Mouse (Mus musculus): ENCODE measurements at regions not wholly inside any gene's neighbourhood (a gene's known extent, or its start where the extent isn't known, plus 50 kb on each side); places are given as distances from the start of the nearest gene placed in this dataset.

DNA sequence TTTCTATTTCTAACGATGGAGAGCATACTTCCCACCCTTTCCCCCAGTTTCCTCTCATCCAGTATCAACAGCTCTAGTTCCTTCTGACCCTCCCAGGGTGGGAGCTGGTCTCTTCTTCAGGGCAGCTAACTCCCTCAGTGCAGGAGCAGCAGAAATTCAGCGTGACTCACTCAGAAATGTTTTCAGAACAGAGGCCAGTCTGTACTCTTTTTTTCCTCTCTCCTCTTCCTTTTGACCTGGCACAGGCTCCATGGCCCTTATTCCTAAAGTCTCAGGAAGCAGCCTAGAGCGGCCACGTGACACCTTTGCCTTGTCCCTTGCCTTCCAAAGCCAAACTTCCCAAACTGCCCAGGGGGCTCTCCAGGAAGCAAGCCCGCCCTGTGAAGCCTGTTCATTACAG lies 55.4 kb downstream of the Pja1 start:
- DNase-seq (ENCODE audit: low spot score): peak; percentile 52

DNA sequence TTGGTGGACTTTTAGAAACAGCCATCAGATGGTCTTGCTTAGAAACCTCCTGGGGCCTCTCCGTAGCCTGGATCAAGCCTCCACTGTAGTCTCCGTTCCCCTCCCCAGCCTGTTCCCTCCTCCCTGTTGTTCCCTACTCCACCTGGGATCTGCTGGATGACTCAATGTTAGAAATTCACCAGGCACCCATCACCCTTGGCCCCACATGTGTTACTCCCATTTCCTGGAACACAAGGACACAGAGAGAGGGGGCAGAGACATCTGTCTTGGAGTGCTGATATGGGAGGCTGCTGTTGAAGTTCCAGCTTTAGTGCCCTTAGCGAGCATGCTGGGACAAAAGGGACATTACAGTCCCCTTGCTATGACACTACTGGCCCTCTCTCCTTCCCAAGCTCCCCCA lies 60.1 kb downstream of the Pja1 start:
- DNase-seq (ENCODE audit: low spot score): no peak

DNA sequence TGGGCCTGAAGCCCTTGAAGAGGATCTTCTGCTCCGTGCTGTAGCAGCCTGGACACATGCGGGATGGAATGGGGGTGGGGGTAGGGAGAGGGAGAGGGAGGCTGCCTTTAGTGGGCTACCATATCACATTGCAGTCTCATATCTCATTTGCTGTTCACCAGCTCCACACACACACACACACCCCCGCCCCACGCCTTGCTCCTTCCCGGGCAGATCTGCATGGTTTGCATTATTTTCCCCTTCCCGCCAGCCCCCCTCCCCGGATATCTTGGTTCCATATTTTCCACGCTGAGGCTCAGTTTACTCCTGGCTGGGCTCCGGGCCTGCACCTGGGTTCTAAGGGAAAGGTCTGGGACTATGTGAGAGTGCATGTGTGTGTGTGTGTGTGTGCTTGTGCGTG lies 61.2 kb downstream of the Pja1 start:
- no peak for DNase-seq (ENCODE audit: low spot score)

DNA sequence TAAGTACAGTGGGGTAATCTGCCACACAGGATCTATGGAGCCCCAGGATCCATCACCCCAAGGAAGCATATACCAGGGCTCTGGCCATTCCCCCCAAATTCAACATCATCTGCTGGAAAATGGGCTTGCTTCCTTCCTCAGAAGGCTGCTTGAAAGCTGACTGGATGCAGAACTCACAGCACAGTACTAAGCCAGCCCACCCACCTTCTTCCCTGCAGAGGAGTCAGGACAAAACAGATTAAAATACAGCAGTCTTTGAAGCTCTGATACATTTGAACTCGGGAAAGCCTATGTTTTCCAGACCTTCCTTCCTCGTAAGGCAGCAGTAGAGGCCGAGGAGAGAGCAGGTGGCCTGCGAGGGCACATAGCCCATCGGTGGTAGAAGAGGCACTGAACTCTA lies 61.7 kb downstream of the Pja1 start:
- DNase-seq (ENCODE audit: low spot score): no peak

DNA sequence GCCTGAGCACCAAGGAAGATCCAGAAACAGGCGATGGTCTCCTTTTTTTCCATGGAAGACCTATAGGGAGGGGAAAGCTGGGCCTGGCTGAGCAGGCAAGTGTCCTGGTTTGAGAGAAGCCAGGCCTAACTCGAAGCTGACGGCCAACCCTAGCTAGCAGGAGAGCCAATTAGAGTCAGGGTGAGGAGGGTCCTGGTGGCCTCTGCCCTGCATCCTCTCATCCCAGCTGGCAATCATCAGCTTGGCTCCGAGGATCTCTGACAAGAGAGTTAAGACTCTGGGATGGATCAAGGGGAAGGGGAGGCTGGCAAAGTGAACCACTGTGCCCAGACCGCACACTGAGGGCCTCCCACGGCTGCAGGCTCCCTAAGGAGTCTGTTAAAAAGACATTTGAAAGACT lies 62.3 kb downstream of the Pja1 start:
- no peak for DNase-seq (ENCODE audit: low spot score)

DNA sequence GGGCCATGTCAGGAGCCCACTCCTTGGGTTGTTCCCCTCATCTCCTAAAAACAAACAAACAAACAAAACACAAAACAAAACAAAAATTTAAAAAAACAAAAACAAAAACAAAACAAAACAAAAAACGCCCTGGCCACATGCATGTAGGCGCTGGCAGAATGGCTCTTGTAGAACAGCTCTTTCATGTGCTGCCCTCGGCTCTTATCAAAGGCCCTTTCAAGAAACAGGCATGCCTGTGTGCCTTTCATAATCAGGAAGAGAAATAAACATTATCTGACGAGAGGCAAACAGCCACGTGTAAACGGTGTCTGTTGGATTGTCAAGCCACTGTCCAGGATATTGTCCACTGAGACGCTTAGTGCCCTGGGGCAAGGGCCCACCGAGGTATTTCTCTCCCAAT lies 65.2 kb downstream of the Pja1 start:
- no peak for DNase-seq (ENCODE audit: low spot score)

DNA sequence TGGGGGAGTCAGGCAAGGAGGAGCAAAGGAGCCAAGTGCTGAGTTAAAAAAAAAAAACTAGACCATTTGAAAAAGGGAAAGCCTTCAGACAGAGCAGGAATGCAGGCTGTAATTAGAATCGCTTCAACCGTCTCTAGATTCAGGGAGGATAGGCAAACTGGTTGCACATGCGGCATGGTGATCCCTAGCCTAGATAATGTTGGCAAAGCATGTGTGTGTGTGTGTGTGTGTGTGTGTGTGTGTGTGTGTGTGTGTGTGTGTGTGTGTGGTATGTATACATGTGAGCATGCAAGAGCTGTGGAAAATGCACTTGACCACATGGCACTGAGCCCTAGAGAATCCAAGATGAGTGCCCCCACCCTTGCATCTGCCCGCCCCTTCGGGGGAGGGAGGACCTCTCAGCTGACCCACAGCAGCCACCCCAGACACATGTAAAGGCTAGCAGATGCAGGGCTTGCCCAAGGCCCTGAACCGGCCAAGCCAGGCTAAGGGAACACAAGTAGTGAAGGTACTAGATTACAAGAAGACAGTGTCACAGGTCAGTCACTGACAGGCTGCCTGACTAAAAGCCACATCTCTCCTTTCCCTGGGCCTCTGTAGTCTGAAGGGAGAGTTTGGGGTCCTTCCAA lies 67.4 kb downstream of the Pja1 start:
- peak; percentile 6 for DNase-seq (ENCODE audit: low spot score)

DNA sequence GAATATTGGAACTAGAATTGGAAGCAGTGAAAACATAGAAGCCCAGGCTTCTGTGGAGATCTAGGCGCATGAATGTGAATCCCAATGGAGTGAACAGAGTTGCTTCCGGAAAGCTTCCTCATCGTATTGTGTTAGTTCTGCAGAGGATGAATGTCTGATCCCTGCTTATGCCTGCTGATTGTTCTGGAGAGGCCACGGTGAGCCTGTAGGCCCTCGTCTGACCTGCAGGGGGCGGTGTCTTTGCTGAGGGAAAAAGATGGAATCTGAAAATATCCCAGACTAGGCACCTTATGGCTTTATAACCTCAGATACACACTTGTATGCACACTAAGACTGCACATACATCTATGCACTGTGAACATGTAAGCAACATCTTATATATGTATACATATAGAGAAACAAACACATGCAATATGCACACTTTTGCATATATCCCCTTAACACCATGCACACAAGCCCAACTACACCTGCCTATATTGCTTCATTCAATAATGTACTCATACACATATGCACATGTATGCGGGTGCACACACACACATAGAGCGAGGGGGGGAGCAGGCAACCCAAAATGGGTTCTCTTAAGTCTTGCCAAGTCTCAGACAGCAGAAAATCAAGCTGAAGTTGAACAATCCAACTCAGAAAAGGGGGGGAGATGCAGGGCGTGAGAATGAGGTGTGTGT lies 68.1 kb downstream of the Pja1 start:
- DNase-seq (ENCODE audit: low spot score): peak; percentile 10

DNA sequence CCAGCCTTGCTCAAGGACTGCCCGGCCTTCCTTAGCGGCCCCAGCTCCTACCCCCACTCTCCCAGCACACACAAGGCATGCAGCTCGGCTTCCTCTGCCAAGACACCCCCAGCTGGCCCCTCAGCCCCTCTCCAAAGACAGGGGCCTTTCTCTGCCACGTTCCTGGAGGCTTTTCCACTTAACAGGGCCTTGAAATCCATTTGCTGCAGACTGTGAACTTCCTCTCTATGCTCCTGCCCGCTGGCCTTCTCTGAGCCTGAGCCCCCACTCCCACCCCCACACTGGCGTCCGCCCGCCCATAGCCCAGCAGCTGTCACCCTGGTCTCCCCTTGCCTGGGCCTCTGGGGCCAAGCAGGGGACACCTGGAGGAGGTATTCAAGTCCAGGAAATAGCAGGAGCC lies 73.7 kb downstream of the Pja1 start:
- no peak for DNase-seq (ENCODE audit: low spot score)

DNA sequence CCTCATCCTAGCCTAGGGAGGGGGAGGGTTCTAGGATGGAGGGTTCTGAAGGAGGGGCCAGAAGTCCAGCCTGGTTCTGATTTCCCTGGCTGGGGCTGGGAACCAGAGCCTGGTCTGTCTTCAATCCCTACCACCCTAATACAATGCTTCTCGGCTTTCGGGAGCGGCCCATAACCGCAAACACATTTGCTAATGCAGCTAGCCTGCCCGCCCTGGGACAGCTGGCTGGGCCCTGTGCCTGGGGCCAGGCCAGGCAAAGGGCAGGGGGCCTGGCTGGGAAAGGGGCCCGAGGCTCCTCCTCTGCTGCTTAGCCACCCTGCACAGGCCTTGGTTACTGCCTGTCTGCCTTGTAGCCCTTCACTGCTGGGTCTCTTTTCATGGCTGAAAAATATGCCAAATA lies 74.9 kb downstream of the Pja1 start:
- DNase-seq (ENCODE audit: low spot score): no peak

DNA sequence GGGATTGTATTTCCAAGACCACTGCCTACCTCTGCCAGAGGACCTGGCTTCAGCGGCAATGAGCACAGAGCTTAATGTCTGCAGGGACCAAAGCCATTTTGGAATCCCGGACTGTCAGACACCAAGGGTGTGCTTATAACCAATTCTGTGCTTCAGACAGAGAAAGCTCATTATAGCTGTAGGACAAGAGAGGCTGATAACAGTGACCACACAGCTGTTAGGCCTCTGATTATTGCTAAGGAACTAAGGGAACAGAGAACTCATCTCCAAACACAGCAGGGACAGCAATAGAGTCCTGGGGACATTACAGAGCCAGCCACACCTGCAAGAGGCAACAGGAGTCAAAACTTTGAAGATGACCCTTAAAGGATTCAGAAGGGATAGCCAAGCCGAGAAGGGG lies 76.0 kb downstream of the Pja1 start:
- no peak for DNase-seq (ENCODE audit: low spot score)

DNA sequence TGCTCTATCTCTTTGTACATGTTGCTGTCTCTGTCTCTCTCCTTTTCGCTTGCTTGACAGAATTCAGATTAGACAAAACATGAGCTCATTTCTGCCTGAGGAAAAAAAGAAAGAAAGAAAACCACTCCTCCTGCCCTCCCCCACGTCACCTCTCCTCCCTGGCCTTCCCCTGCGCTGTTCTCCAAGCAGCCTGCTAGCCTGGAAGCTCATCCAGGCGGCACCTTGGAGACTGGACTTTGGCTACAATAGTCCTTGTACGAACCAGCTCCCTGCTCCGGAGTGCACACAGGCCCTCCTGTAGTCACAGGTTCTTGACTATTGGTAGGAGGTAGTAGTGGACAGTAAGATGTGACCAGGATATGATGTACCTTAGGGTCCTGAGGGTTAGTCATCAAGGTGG lies 79.4 kb downstream of the Pja1 start:
- no peak for DNase-seq (ENCODE audit: low spot score)

DNA sequence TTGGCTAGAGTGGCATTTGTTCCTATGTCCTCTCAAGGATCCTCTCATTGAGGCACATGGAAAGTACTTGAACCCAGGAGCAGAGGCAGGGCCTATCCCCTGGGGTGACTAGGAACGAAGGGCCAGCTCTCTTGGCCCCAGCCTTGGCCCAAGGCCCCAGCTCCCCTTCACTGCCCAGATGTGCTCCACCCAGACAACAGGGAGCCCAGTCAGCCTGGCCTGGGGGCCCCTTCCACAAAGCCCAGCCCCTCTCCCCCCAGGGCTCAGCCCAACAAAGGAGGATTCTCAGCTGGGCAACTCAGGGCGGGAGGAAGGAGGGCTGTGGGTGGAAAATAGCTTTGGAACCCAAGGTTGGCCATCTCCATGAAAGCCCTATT lies 80.6 kb downstream of the Pja1 start:
- DNase-seq (ENCODE audit: low spot score): no peak

DNA sequence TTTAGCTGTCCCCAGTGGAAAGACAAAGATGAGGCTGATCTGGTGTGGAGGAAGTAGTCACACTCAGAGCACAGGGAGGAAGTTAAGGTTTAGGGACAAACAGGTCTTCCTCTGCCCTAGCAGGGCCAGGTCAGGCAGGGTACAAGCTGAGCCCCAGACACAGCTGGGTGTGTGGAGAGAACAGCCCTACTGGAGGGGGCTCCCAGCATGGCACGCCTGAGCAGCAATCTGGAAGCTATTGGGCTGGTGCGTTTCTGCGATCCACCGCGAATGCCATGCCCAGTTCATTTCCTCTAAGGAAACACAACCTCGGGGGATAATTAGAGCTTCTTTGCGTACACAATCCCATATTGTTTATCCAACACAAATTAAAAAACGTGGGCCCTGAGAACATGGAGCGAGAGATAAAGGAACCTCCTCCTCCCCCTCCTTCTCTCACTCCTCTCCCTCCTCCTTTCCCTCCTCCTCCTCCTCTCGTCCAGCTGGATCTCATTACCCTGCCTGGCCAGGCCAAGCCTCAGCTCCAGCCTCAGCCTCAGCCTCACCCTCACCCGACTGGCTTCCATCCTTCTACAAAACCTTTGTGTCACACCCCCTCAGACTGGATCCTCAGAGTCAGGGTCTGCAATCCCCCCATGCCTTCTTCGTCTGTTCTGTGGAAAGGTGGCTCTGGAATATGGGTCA lies 81.2 kb downstream of the Pja1 start:
- DNase-seq (ENCODE audit: low spot score): no peak

DNA sequence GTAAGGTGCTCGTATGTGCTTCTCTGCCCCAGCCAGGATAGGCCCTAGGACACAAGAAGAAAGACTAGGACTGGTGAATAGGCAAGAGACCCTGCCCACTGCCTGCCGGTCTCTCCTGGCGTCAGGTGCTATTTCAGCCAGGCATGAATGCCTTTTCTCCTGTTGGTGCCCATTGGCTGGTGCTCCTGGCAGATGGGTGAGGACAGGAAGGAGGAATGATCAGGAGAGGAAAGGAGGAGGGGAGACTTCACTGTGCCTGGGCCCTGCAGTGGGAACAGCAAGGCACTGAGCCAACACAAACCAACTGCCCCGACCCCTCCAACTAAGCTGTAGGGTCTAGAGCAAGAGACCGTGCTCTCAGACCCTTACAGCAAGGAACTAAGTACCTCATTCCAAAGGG lies 100.4 kb downstream of the Pja1 start:
- DNase-seq (ENCODE audit: low spot score): no peak

DNA sequence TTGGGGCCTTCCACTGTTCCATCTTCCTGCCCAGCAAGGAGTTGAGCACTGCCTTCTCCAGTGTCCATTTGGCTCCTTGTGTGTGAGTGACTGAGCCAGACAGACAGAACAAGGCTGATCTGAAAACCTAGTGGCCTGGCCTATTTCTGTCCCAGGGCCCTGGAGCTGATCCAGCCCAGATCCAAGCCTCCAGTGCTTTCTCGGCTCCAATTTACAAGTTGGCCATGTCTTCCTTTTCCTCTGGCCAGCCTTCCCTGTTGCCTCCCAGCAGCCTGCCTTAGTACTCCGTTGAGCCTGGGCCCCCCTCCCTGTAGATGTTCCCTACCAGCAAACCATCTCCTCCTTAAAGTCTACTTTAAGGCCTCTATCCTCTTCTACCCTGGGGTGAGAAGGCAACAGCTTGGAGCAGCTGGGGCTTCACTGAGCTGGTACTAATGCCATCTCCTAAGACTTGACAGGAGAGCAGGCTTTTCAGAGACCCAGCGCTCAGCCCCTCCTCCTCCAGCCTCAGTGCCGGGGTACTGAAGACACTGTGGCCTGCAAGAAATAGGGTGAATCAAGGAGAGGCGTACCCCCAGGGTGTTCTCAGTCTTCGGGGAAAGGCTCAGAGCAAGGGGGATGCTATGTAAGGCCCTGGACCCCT lies 101.7 kb downstream of the Pja1 start:
- DNase-seq (ENCODE audit: low spot score): peak; percentile 63

DNA sequence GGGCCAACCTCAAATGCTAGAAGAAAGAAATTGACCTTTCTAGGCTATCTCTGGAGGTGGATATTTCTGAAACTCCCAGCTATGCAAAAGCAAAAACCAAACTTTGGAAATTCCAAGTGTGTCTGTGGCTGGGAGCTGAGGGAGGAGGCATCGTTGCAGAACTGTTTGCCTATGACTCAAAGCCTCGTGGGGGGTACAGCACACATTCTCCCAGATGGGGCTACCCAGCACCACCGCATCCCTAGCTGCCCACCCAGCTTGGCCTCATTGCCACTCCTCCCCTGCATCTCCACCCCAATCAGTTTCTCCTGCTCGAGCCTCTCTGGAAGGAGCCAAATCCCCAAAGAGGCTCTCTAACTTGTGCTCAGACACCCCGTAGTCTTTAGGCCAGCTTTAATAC lies 107.0 kb downstream of the Pja1 start:
- DNase-seq (ENCODE audit: low spot score): no peak

DNA sequence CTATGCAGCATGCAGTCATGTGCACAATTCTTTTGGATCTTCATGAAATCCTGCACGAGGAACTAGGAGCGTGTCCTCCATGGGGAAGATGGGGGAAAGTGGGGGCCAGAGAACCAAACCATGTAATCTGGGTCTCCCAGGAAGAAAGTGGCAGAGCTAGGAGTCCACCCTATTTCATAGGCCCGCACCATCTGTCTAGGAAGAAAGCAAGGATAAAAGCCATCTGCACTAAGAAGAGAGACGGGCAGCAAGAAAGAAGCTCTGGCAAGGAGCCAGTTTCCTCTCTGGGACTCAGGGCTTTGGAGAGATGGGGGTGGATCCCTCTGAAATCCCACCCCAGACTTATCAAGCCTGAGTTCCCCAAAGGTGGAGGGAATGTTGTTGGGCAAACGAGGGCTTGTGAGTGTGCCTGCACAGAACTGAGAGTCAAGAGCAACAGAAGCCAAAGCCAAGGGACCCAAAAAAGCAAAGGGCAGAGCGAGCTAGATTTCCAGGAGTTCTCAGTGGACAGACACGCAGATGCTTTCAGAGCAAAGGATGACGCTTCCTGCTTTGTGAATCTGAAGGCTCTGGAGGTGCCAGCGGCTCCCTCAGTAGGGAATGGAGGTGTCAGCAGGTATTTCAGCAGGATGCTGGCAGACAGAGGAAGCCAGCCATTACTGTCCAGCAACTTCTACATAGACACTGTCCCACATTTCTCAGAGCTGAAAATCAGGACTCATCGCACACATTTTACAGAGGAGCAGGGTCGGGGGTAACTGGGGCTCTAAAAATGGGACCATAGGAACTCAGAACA lies 110.8 kb downstream of the Pja1 start:
- no peak for DNase-seq (ENCODE audit: low spot score)

DNA sequence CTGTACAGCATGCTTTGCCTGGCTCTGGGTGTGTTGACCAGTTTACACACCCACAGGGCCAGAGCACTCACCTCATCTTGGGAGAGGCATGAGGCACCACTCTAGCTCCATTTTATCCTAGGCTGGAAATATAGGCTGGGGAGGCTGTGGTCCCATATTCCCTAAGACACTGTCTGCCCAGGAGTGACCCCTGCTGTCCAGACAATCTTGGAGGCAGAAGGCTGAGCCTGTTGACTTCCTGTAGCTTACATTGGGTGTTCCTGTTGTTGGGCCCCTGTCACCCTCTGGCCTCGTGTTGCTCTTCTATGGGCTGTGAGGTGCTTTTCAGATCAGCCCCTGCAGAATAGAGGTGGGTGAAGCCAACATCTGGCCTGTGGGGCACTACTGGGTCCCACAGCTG lies 112.3 kb downstream of the Pja1 start:
- DNase-seq (ENCODE audit: low spot score): peak; percentile 22

DNA sequence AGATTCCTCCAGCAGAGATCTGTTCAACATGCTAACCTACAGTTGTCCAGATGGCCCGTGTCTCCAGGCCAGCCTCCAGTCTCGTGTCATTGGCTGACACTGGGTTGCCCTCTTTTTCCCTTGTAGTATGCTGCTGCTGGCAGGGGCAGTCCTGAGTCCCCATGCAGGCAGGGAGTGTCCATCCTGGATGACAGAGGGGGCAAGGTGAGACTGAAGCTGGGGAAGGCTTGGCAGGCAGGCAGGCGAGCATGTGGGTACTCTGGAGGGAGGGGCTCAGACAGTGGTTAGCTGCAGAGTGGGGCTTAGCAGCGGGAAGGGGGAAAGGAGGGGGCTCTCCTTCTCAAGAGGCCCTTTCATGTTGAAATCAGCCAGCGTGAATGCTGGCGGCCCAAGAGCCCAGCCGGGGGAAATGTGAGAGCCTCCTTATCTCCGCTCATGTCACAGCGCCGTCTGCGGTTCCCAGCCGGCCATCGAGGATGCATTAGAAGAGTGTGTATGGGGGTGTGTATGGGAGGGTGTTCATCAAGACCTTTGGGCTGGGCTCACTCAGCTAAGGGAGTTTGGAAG lies 112.9 kb downstream of the Pja1 start:
- no peak for DNase-seq (ENCODE audit: low spot score)

DNA sequence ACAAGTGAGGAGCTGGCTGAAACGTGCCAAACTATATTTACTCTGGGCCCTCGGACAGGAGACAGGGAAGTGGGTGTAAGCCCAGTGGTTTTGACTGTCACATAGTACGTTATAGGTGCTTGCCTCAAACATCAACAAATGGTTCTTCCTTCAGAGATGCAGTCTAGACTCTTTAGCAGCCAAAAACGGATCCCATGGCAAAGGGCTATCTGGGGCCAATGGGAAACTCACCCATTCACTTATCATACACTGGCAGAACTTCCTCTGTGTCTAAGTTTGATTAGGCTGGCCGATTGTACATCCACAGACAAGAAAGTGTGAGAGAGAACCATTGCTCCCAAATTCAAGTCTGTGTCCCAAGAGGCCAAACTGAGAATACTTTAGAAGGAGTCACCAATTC lies 115.9 kb downstream of the Pja1 start:
- no peak for DNase-seq (ENCODE audit: low spot score)

DNA sequence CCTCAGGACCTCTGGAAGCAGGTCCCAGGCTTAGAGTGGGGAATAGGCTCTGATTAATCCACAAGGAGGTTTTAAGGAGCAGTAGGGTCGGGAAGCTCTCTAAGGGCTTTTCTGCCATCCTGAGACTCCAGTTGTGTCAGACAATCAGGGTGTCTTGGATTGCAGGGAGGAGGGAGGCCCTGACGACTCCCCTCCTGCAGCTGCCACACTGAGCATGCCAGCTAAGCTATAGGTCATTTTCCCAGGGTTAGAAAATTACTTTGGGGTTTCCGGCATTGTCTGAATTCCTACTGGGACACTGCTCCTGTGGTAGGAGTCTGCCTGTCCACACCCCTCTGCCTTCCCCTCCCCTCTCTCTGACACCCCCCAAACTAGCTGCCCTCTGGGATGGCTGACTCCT lies 120.8 kb downstream of the Pja1 start:
- no peak for DNase-seq (ENCODE audit: low spot score)
